Mouse (Mus musculus) layer of hippocampus, postnatal 36 days (tissue): ENCODE data around the gene Fgfr2. TPM values are rescaled to one million over a fixed set of nuclear protein-coding genes. Genes with fewer than 3 reads are reported as not detected.

Experiments used
- DNase-seq, 2 experiments: peaks; one replicate each; pipeline ENCODE4 v3.0.0; 2022
- total RNA-seq, 2 experiments: library from RNA; stranded (reverse); gene quantifications; 2 replicates each; pipeline ENCODE4 v1.2.3; 2021

The Fgfr2 gene
- total RNA-seq, 2 experiments from 2014 or later: 45.4 to 47.9 TPM

GRCm38 (mm10) chr7:132491902-132492301 lies 631.2 kb downstream of the Fgfr2 start:
- DNase-seq: no peak

GRCm38 (mm10) chr7:132487361-132487760 lies 635.8 kb downstream of the Fgfr2 start:
- DNase-seq: no peak

GRCm38 (mm10) chr7:132486403-132487178 lies 636.6 kb downstream of the Fgfr2 start:
- DNase-seq: no peak

- DNase-seq: no peak
Observed at GRCm38 (mm10) chr7:132484424-132484823, 638.7 kb downstream of the Fgfr2 start.

GRCm38 (mm10) chr7:132480696-132481306 lies 642.3 kb downstream of the Fgfr2 start:
- no peak for DNase-seq

- DNase-seq: peak in 1 of 2 experiments; percentile 15
Observed at GRCm38 (mm10) chr7:132478295-132478809, 644.8 kb downstream of the Fgfr2 start.

GRCm38 (mm10) chr7:132477753-132478152 lies 645.4 kb downstream of the Fgfr2 start:
- DNase-seq: no peak

GRCm38 (mm10) chr7:132476491-132476890 lies 646.7 kb downstream of the Fgfr2 start:
- DNase-seq: no peak

GRCm38 (mm10) chr7:132475069-132475468 lies 648.1 kb downstream of the Fgfr2 start:
- DNase-seq: peak; percentile 53 to 61

GRCm38 (mm10) chr7:132471327-132471726 lies 651.8 kb downstream of the Fgfr2 start:
- DNase-seq: peak in 1 of 2 experiments; percentile 26

- no peak for DNase-seq
Observed at GRCm38 (mm10) chr7:132468391-132468790, 654.8 kb downstream of the Fgfr2 start.

GRCm38 (mm10) chr7:132465897-132466296 lies 657.3 kb downstream of the Fgfr2 start:
- no peak for DNase-seq

GRCm38 (mm10) chr7:132464894-132465293 lies 658.3 kb downstream of the Fgfr2 start:
- DNase-seq: no peak

- no peak for DNase-seq
Observed at GRCm38 (mm10) chr7:132458493-132458892, 664.7 kb downstream of the Fgfr2 start.

GRCm38 (mm10) chr7:132455071-132455720 lies 668.0 kb downstream of the Fgfr2 start:
- DNase-seq: no peak

GRCm38 (mm10) chr7:132449891-132450735 lies 673.0 kb downstream of the Fgfr2 start:
- DNase-seq: no peak

- DNase-seq: no peak
Observed at GRCm38 (mm10) chr7:132448511-132449154, 674.5 kb downstream of the Fgfr2 start.

GRCm38 (mm10) chr7:132447558-132447957 lies 675.6 kb downstream of the Fgfr2 start:
- no peak for DNase-seq

GRCm38 (mm10) chr7:132446841-132447240 lies 676.3 kb downstream of the Fgfr2 start:
- no peak for DNase-seq

GRCm38 (mm10) chr7:132444221-132444620 lies 678.9 kb downstream of the Fgfr2 start:
- DNase-seq: no peak

GRCm38 (mm10) chr7:132443769-132444168 lies 679.4 kb downstream of the Fgfr2 start:
- no peak for DNase-seq

GRCm38 (mm10) chr7:132443134-132443533 lies 680.0 kb downstream of the Fgfr2 start:
- no peak for DNase-seq
